Mouse (Mus musculus) megakaryocyte, embryonic 14.5 days (primary cell): ENCODE results near the gene Egfem1. TPM values are rescaled to one million over a fixed set of nuclear protein-coding genes. Genes with fewer than 3 reads are reported as not detected.

ENCODE experiments used
- H3K27me3 ChIP-seq: replicated peaks from 2 replicates; pipeline ENCODE3; 2012; ENCODE audit warnings: inconsistent platforms
- H3K36me3 ChIP-seq: replicated peaks from 2 replicates; pipeline ENCODE3; 2012; ENCODE audit warnings: low read length, inconsistent platforms, mixed read lengths
- H3K4me1 ChIP-seq: 2 replicates; pipeline ENCODE4 v1.6.1; 2012; ENCODE audit warnings: inconsistent platforms
- H3K4me3 ChIP-seq: replicated peaks from 2 replicates; pipeline ENCODE3; 2012; ENCODE audit warnings: moderate library complexity, mild to moderate bottlenecking, inconsistent platforms
- H3K9me3 ChIP-seq: 2 replicates; pipeline ENCODE4 v1.6.1; 2012; ENCODE audit warnings: inconsistent platforms
- FLI1 ChIP-seq: IDR thresholded peaks from 2 replicates; pipeline ENCODE4 v1.6.1; 2012; ENCODE audit warnings: low read length, inconsistent platforms, mixed read lengths
- GATA1 ChIP-seq: IDR thresholded peaks from 3 replicates; pipeline ENCODE4 v1.6.1; 2012; ENCODE audit warnings: mixed read lengths, low read length, inconsistent platforms, borderline replicate concordance
- polyA plus RNA-seq: library from polyadenylated mRNA; stranded (reverse); fragments of >175 nt; gene quantifications from 2 replicates; pipeline ENCODE4 v1.2.3, GENCODE M21; 2012; ENCODE audit warnings: low replicate concordance; ENCODE audit not compliant: insufficient read depth

Gene Egfem1
- polyA plus RNA-seq, 1 experiment, result not detected

- no peak for TF ChIP-seq FLI1
- TF ChIP-seq GATA1, result no peak
- Histone ChIP-seq H3K36me3 (no peaks in the 10 kb centered on the region), H3K4me3 (no peak overlapping the region), H3K9me3 (no peaks in the 10 kb centered on the region), H3K27me3 (no peaks in the 10 kb centered on the region), H3K4me1 (no peaks in the 10 kb centered on the region)
Observed at GRCm38 (mm10) chr3:29639819-29640218, 558.0 kb downstream of the Egfem1 start.

GRCm38 (mm10) chr3:29666796-29667195, 585.0 kb downstream of the Egfem1 start:
- no peaks in the 10 kb centered on the region for H3K9me3 ChIP-seq
- no peak for TF ChIP-seq GATA1
- TF ChIP-seq FLI1, result no peak
- no peaks in the 10 kb centered on the region for H3K4me1 ChIP-seq
- no peaks in the 10 kb centered on the region for H3K36me3 ChIP-seq
- no peaks in the 10 kb centered on the region for H3K27me3 ChIP-seq
- H3K4me3 ChIP-seq, result no peak overlapping the region

- TF ChIP-seq FLI1 (no peak), GATA1 (no peak)
- no peaks in the 10 kb centered on the region for H3K4me1 ChIP-seq
- no peaks in the 10 kb centered on the region for H3K9me3 ChIP-seq
- no peak overlapping the region for H3K4me3 ChIP-seq
- no peaks in the 10 kb centered on the region for H3K27me3 ChIP-seq
- H3K36me3 ChIP-seq, result no peaks in the 10 kb centered on the region
Observed at GRCm38 (mm10) chr3:29689367-29690285, 607.8 kb downstream of the Egfem1 start.

- no peaks in the 10 kb centered on the region for H3K27me3 ChIP-seq
- no peak for TF ChIP-seq FLI1
- no peak for TF ChIP-seq GATA1
- H3K4me1 ChIP-seq, result no peaks in the 10 kb centered on the region
- no peak overlapping the region for H3K4me3 ChIP-seq
- no peaks in the 10 kb centered on the region for H3K36me3 ChIP-seq
- H3K9me3 ChIP-seq, result no peaks in the 10 kb centered on the region
Observed at GRCm38 (mm10) chr3:29701126-29701525, 619.3 kb downstream of the Egfem1 start.

- no peaks in the 10 kb centered on the region for H3K36me3 ChIP-seq
- TF ChIP-seq FLI1 (no peak), GATA1 (no peak)
- no peaks in the 10 kb centered on the region for H3K4me1 ChIP-seq
- H3K4me3 ChIP-seq, result no peak overlapping the region
- no peaks in the 10 kb centered on the region for H3K9me3 ChIP-seq
- no peaks in the 10 kb centered on the region for H3K27me3 ChIP-seq
Observed at GRCm38 (mm10) chr3:29706816-29707215, 625.0 kb downstream of the Egfem1 start.

- no peaks in the 10 kb centered on the region for H3K36me3 ChIP-seq
- H3K27me3 ChIP-seq, result no peaks in the 10 kb centered on the region
- TF ChIP-seq GATA1, result no peak
- no peak for TF ChIP-seq FLI1
- H3K9me3 ChIP-seq, result no peaks in the 10 kb centered on the region
- H3K4me1 ChIP-seq, result no peaks in the 10 kb centered on the region
- no peak overlapping the region for H3K4me3 ChIP-seq
Observed at GRCm38 (mm10) chr3:29707467-29707866, 625.6 kb downstream of the Egfem1 start.

GRCm38 (mm10) chr3:29726376-29726967, 644.6 kb downstream of the Egfem1 start:
- TF ChIP-seq FLI1, result no peak
- TF ChIP-seq GATA1, result no peak
- Histone ChIP-seq H3K9me3 (no peaks in the 10 kb centered on the region), H3K4me3 (no peak overlapping the region), H3K4me1 (no peaks in the 10 kb centered on the region), H3K27me3 (no peaks in the 10 kb centered on the region), H3K36me3 (no peaks in the 10 kb centered on the region)

- no peaks in the 10 kb centered on the region for H3K36me3 ChIP-seq
- TF ChIP-seq GATA1, result no peak
- TF ChIP-seq FLI1, result no peak
- no peaks in the 10 kb centered on the region for H3K27me3 ChIP-seq
- no peaks in the 10 kb centered on the region for H3K4me1 ChIP-seq
- no peak overlapping the region for H3K4me3 ChIP-seq
- H3K9me3 ChIP-seq, result no peaks in the 10 kb centered on the region
Observed at GRCm38 (mm10) chr3:29730062-29730760, 648.4 kb downstream of the Egfem1 start.

- H3K27me3 ChIP-seq, result no peaks in the 10 kb centered on the region
- TF ChIP-seq GATA1 (no peak), FLI1 (no peak)
Observed at GRCm38 (mm10) chr3:29731509-29731908, 649.7 kb downstream of the Egfem1 start.

More at GRCm38 (mm10) chr3:29731509-29731908, 649.7 kb downstream of the Egfem1 start:
- no peaks in the 10 kb centered on the region for H3K9me3 ChIP-seq
- H3K4me1 ChIP-seq, result no peaks in the 10 kb centered on the region
- no peaks in the 10 kb centered on the region for H3K36me3 ChIP-seq
- H3K4me3 ChIP-seq, result no peak overlapping the region
